Mouse (Mus musculus) liver, embryonic 14.5 days (tissue): ENCODE results near the gene Cdcp2.

ENCODE experiments used
- CTCF ChIP-seq: IDR thresholded peaks from 2 replicates; pipeline ENCODE4 v1.5.1; 2016; ENCODE audit warnings: antibody characterized with exemption, low read depth, control low read depth
- EP300 ChIP-seq: IDR thresholded peaks from 2 replicates; pipeline ENCODE4 v1.6.1; 2016; ENCODE audit warnings: antibody characterized with exemption, low read depth

- TF ChIP-seq CTCF (no peak), EP300 (no peak)
These were observed 12.3 kb upstream of the Cdcp2 start for GRCm38 (mm10) chr4:107084343-107084742.
